Mouse (Mus musculus) neural tube, embryonic 10.5 days (tissue): ENCODE data around the gene Tspan14.

Experiments used
- DNase-seq: peaks from one replicate; pipeline ENCODE4 v3.0.0-alpha.2; 2017; ENCODE audit warnings: low spot score; ENCODE audit errors: extremely low spot score

Tspan14 gene

GRCm38 (mm10) chr14:40966392-40966861 is at the start of gene Tspan14:
Gene Tspan14 (minus strand): TSS chr14:40966807.
- no peak for DNase-seq

- no peak for DNase-seq
Measured at GRCm38 (mm10) chr14:41014701-41015240, 48.2 kb upstream of the Tspan14 start.

- DNase-seq = peak; percentile 87
Measured at GRCm38 (mm10) chr14:41013630-41014613, 47.3 kb upstream of the Tspan14 start, which contains the start of gene Fam213a. Gene Fam213a (minus strand): TSS chr14:41013788.

GRCm38 (mm10) chr14:41013143-41013542 is 46.5 kb upstream of the Tspan14 start:
- no peak for DNase-seq

- DNase-seq = no peak
Measured at GRCm38 (mm10) chr14:41011916-41012315, 45.3 kb upstream of the Tspan14 start.

- no peak for DNase-seq
Measured at GRCm38 (mm10) chr14:41008138-41008537, 41.5 kb upstream of the Tspan14 start.

GRCm38 (mm10) chr14:41007641-41008040 is 41.0 kb upstream of the Tspan14 start:
- no peak for DNase-seq

- no peak for DNase-seq
Measured at GRCm38 (mm10) chr14:41006899-41007298, 40.3 kb upstream of the Tspan14 start.

- DNase-seq = no peak
Measured at GRCm38 (mm10) chr14:41006263-41006662, 39.7 kb upstream of the Tspan14 start.

GRCm38 (mm10) chr14:41005716-41006115 is 39.1 kb upstream of the Tspan14 start:
- DNase-seq = no peak

- DNase-seq = peak; percentile 39
Measured at GRCm38 (mm10) chr14:41004201-41005141, 37.9 kb upstream of the Tspan14 start.

- DNase-seq = no peak
Measured at GRCm38 (mm10) chr14:41001576-41001975, 35.0 kb upstream of the Tspan14 start.

- DNase-seq = no peak
Measured at GRCm38 (mm10) chr14:41000801-41001200, 34.2 kb upstream of the Tspan14 start.

- DNase-seq = no peak
Measured at GRCm38 (mm10) chr14:40999904-41000645, 33.5 kb upstream of the Tspan14 start.

- DNase-seq = no peak
Measured at GRCm38 (mm10) chr14:40996171-40996570, 29.6 kb upstream of the Tspan14 start.

GRCm38 (mm10) chr14:40992464-40992863 is 25.9 kb upstream of the Tspan14 start:
- no peak for DNase-seq

- DNase-seq = no peak
Measured at GRCm38 (mm10) chr14:40988780-40989179, 22.2 kb upstream of the Tspan14 start.

- no peak for DNase-seq
Measured at GRCm38 (mm10) chr14:40987184-40987583, 20.6 kb upstream of the Tspan14 start.

GRCm38 (mm10) chr14:40985635-40986034 is 19.0 kb upstream of the Tspan14 start:
- no peak for DNase-seq

GRCm38 (mm10) chr14:40979723-40980122 is 13.1 kb upstream of the Tspan14 start:
- DNase-seq = no peak

- no peak for DNase-seq
Measured at GRCm38 (mm10) chr14:40979002-40979401, 12.4 kb upstream of the Tspan14 start.
